Mouse (Mus musculus) heart, postnatal 0 days (tissue): ENCODE measurements around the gene Uqcc1.

ENCODE experiments used
- CTCF ChIP-seq: IDR thresholded peaks from 2 replicates; pipeline ENCODE4 v1.5.1; 2016; ENCODE audit warnings: antibody characterized with exemption, control low read depth, low read depth
- EP300 ChIP-seq: IDR thresholded peaks from 2 replicates; pipeline ENCODE4 v1.6.1; 2016; ENCODE audit warnings: antibody characterized with exemption, low read depth

GRCm38 (mm10) chr2:155914684-155915083, 15.4 kb downstream of the Uqcc1 start:
- TF ChIP-seq CTCF = no peak
- no peak for TF ChIP-seq EP300
